Mouse (Mus musculus) cerebellum, adult 11-12 months (tissue): ENCODE results near the gene Kmo.

Experiments
- DNase-seq: peaks from one replicate; pipeline ENCODE4 v3.0.0; 2022

Kmo gene

GRCm38 (mm10) chr1:175619814-175620431 lies at the start of gene Kmo:
Gene Kmo, plus strand, starts transcription at chr1:175620381.
- no peak for DNase-seq

GRCm38 (mm10) chr1:175574129-175574528 lies 46.1 kb upstream of the Kmo start:
- DNase-seq, result no peak

GRCm38 (mm10) chr1:175578425-175579096 lies 41.6 kb upstream of the Kmo start:
- DNase-seq, result no peak

- DNase-seq, result peak; percentile 46
Observed at GRCm38 (mm10) chr1:175579598-175580235, 40.5 kb upstream of the Kmo start.

- DNase-seq, result peak; percentile 16
Observed at GRCm38 (mm10) chr1:175580346-175580745, 39.8 kb upstream of the Kmo start.

GRCm38 (mm10) chr1:175582799-175583198 lies 37.4 kb upstream of the Kmo start:
- no peak for DNase-seq

GRCm38 (mm10) chr1:175585267-175585666 lies 34.9 kb upstream of the Kmo start:
- no peak for DNase-seq

GRCm38 (mm10) chr1:175586656-175587055 lies 33.5 kb upstream of the Kmo start:
- DNase-seq, result no peak

- DNase-seq, result no peak
Observed at GRCm38 (mm10) chr1:175592832-175593231, 27.3 kb upstream of the Kmo start.

GRCm38 (mm10) chr1:175602231-175602630 lies 17.9 kb upstream of the Kmo start:
- no peak for DNase-seq

GRCm38 (mm10) chr1:175603390-175603789 lies 16.8 kb upstream of the Kmo start:
- DNase-seq, result peak; percentile 14

- no peak for DNase-seq
Observed at GRCm38 (mm10) chr1:175607308-175607707, 12.9 kb upstream of the Kmo start.

GRCm38 (mm10) chr1:175607838-175608585 lies 12.2 kb upstream of the Kmo start:
- DNase-seq, result no peak

- DNase-seq, result no peak
Observed at GRCm38 (mm10) chr1:175608708-175609107, 11.5 kb upstream of the Kmo start.

GRCm38 (mm10) chr1:175614992-175615391 lies 5.2 kb upstream of the Kmo start:
- no peak for DNase-seq

- DNase-seq, result no peak
Observed at GRCm38 (mm10) chr1:175623656-175624055, 3.5 kb downstream of the Kmo start.

GRCm38 (mm10) chr1:175625257-175625879 lies 5.2 kb downstream of the Kmo start, which contains the start of gene Fh1:
Gene Fh1, minus strand, starts transcription at chr1:175625635.
- peak; percentile 96 for DNase-seq

- no peak for DNase-seq
Observed at GRCm38 (mm10) chr1:175625990-175626692, 6.0 kb downstream of the Kmo start.

GRCm38 (mm10) chr1:175629248-175629647 lies 9.1 kb downstream of the Kmo start:
- no peak for DNase-seq

GRCm38 (mm10) chr1:175630345-175630744 lies 10.2 kb downstream of the Kmo start:
- DNase-seq, result no peak

GRCm38 (mm10) chr1:175631080-175631479 lies 10.9 kb downstream of the Kmo start:
- no peak for DNase-seq

GRCm38 (mm10) chr1:175631721-175632221 lies 11.6 kb downstream of the Kmo start:
- DNase-seq, result no peak
